Mouse (Mus musculus) yolk sac, embryonic 10.5 days (tissue): ENCODE data around the gene Plaa.
A peak's percentile ranks its signal among the peaks of the same experiment; 100 is the strongest.
"Not testable (repeated sequence)": the region's sequence is repeated elsewhere in the genome, so short reads cannot be mapped to it uniquely, and the experiment has no call there.

Experiments used
- DNase-seq: peaks from one replicate; pipeline ENCODE4 v3.0.0-alpha.2; 2017; ENCODE audit warnings: low spot score

Gene Plaa

GRCm38 (mm10) chr4:94603031-94603629 lies at the start of gene Plaa:
Gene Plaa (minus strand): TSS chr4:94603244.
- DNase-seq, result peak; percentile 93

- DNase-seq, result not testable (repeated sequence)
Observed at GRCm38 (mm10) chr4:94650426-94651175, 47.6 kb upstream of the Plaa start.

GRCm38 (mm10) chr4:94649920-94650319 lies 46.9 kb upstream of the Plaa start, which contains the start of gene Lrrc19:
Gene Lrrc19 (minus strand): TSS chr4:94650144.
- peak; percentile 13 for DNase-seq

GRCm38 (mm10) chr4:94643141-94643540 lies 40.1 kb upstream of the Plaa start:
- DNase-seq, result no peak

DNA sequence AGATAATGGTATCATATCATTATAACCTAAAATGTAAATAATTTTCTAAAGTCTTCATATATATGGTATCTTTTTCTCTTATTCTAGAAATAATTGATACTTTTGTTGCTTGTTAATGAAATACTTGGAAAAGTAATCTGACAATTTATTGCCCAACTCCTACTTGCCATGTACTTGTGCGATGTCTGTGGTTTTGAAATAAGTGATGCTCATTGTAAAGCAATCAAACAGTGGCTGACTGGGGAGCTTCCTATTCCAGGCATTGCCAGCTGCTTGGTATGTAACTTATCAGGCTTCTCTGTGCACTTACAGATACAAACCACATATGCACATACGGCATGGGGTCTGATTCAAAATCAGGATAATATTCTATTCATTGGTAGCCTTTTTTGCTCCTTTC lies 17.0 kb upstream of the Plaa start:
- no peak for DNase-seq

GRCm38 (mm10) chr4:94614627-94615006 lies 11.6 kb upstream of the Plaa start:
- DNase-seq, result no peak

- DNase-seq, result peak; percentile 95
Observed at GRCm38 (mm10) chr4:94613972-94614626, 11.1 kb upstream of the Plaa start, which contains the start of gene Ift74. Gene Ift74 (plus strand): TSS chr4:94614491.

- no peak for DNase-seq
Observed at GRCm38 (mm10) chr4:94610339-94610738, 7.3 kb upstream of the Plaa start.

DNA sequence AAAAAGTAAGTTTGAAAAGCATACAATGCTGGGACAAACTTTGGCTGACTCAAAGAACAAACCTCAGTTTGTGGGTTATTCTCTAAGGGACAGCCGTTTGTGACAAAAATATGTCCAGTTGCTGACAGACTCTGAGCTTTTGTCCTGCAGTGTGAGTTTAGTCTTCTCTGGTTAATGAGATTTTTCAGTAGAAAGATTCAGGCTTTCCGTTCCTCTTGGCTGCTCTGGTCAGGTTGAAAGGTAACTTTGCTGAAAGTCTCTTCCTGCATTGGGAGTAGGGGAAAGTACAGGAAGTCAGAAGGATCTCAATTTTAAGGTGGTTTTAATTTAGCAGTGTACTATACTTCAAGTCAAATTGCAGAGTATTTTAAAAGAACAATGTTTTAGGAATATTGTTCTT lies 2.5 kb upstream of the Plaa start:
- DNase-seq, result no peak

DNA sequence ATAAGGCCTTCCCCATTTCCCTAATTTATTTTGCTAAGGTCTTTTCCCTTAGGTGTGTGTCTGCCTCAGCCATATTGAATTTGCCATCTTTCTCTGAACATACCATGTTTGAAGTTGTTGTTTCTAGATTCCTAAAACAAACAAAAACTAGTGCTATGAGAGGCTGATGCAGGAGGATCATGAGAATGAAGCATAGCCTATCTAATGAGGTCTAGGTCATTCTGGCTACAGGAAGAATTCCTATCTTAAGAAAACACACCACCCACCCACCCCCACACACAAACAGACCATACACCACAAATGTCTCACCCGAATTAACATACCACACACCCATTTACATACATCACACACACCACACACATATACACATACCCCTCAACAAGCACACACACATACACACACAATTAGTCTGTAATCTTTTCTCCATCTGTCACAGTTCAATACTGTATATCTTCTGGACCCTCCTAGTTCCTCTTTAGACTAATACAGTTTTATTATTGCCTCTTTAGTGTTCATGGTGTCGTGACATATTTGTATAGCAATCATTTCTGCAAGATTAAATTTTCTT lies 1.5 kb upstream of the Plaa start:
- no peak for DNase-seq

DNA sequence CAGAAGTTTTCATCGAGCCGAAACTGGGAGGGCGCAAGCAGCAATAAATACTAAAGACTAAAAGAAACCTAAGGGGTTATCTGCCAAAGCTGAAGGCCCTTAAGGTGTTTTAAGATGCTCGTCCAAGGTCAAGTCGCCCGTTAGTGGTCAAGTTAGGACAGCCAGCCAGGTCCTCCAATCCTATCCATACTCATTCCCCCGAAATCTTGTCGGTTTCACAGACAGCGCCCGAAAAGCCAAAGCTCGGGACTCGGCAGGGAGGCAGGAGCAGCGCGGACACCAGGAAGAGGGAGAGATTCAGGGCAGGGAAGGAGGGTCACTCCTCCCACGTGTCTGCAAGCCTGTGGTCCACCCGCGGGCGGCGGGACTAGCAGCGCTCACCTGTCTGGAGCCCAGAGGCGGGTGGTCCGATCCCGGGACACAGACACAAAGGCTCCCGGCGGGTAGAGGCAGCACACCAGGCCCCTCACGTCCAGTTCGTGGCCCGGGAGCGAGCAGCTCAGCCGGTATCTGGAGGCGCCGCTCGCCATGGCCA lies 481 bp downstream of the Plaa start:
- no peak for DNase-seq

- no peak for DNase-seq
Observed at GRCm38 (mm10) chr4:94601395-94601794, 1.6 kb downstream of the Plaa start.

GRCm38 (mm10) chr4:94592709-94593108 lies 10.3 kb downstream of the Plaa start:
- no peak for DNase-seq

- DNase-seq, result no peak
Observed at GRCm38 (mm10) chr4:94591765-94592381, 11.2 kb downstream of the Plaa start.

DNA sequence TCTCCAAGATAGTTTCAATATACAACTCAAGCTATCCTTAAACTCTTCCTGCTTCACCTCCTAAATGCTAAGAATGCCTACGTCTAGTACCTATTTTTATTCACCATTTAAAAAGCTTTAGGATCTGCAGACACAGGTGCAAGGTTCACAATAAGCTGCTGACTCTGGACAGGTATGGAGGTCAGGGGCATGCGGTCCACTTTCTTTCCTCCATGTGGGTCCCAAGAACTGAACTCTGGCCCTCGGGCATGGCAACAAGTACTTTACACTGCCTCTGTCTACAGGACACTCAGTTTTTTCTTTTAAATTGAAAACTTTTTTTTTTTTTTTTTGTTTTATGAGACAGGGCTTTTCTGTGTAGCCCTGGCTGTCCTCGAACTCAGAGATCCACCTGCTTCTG lies 30.4 kb downstream of the Plaa start:
- no peak for DNase-seq

- no peak for DNase-seq
Observed at GRCm38 (mm10) chr4:94564297-94564696, 38.7 kb downstream of the Plaa start.

- no peak for DNase-seq
Observed at GRCm38 (mm10) chr4:94561954-94562648, 40.9 kb downstream of the Plaa start.

DNA sequence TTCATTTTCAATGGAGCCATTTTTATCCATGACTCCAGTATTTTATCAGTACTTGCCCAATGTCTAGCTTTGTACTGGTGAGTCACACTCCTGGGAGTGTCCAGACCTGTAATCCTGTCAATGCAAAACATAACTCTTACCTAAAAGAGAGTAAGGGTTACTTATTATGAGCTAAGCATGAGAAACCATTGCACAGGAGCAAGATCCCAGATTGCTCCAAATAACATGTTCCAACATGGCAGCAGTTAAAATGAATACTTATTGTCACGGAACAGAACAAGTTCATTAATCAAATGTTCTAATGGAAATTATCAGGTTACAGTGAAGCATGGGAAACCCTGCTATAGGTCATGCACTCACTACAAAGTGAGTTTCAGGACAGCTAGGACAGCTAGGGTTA lies 42.7 kb downstream of the Plaa start:
- no peak for DNase-seq

- no peak for DNase-seq
Observed at GRCm38 (mm10) chr4:94559266-94559665, 43.8 kb downstream of the Plaa start.

GRCm38 (mm10) chr4:94557145-94557544 lies 45.9 kb downstream of the Plaa start:
- DNase-seq, result no peak

DNA sequence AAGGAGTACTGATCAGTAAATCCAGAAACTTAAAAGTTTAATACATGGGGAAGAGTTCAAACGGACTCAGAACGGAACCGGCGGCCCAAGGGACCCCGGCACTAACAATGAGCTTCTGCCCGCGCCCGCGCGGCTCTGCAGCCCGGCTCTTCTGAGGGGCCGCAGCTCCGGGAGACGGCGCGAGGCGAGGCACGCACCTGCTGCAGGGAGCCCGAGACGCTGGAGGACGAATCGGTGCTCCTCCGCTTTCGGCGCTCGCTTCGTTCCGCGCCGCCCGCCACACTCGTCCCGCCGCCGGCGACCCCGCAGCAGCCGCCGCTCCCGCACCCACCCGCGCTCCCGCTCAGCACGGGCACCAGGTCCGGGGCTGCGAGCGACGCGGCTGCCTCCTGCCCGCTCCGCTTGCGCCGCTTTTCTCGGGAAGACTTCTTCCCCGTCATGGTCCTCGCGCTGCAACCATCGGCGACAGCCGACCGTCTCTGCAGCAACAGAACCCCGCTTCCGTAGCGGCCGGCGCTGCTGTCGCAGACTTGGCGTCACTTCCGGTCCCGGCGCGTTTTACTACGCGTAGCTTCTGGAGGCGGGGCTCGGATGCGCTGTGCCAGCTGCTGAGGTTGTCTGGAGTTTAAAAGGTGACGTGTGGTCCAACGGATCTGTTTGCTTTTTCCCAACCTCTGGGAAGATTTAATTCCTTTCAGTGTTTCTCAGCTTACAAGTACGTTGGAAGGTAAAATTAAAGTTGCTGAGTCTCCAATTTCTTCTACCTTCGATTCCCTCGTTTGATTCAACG lies 46.6 kb downstream of the Plaa start, which contains the start of the genes Gm10306 and Caap1:
TSS of gene Gm10306 (plus strand) at position 282 of the 790 bp plus-strand sequence.
TSS of gene Caap1 (minus strand) at position 532 of the 790 bp plus-strand sequence.
- DNase-seq, result peak; percentile 92
